Mouse (Mus musculus): Measurements from ENCODE around the gene Synpo2. TPM values are rescaled to one million over a fixed set of nuclear protein-coding genes. Genes with fewer than 3 reads are reported as not detected.
A peak's percentile ranks its signal among the peaks of the same experiment; 100 is the strongest.

Gene Synpo2
- polyA plus RNA-seq, 1 experiment from 2014 or later = 0.06 TPM

- H3K9ac ChIP-seq (replicated peaks) = no peak overlapping the region
- ATAC-seq (no peak), DNase-seq (no peak)
- no peaks in the 10 kb centered on the region for H3K27me3 ChIP-seq (ENCODE audit: insufficient read depth, low read length)
- no peak overlapping the region for H3K4me3 ChIP-seq (ENCODE audit: low read depth, low read length)
- no peak overlapping the region for H3K27ac ChIP-seq (ENCODE audit: low read depth)
- H3K4me1 ChIP-seq (ENCODE audit: insufficient read depth) = no peaks in the 10 kb centered on the region
- H3K36me3 ChIP-seq (replicated peaks; ENCODE audit: insufficient read depth, low read length) = no peaks in the 10 kb centered on the region
- no peaks in the 10 kb centered on the region for H3K9me3 ChIP-seq (ENCODE audit: low read length)
- 80% methylated on average over 8 of the region's 8 CpGs for WGBS (ENCODE audit: insufficient replicate concordance)
- H3K4me2 ChIP-seq (ENCODE audit: low read depth, low read length) = no peak overlapping the region
- no peak for TF ChIP-seq EP300 (IDR thresholded peaks at IDR 0.05; ENCODE audit: low read depth)
- TF ChIP-seq CTCF (IDR thresholded peaks at IDR 0.05; ENCODE audit: low read depth) = no peak
Measured at GRCm38 (mm10) chr3:123123817-123124216, 112.1 kb downstream of the Synpo2 start.

GRCm38 (mm10) chr3:123122151-123123030 lies 113.6 kb downstream of the Synpo2 start:
- H3K4me3 ChIP-seq (ENCODE audit: low read depth, low read length) = no peak overlapping the region
- no peak overlapping the region for H3K4me2 ChIP-seq (ENCODE audit: low read depth, low read length)
- no peaks in the 10 kb centered on the region for H3K4me1 ChIP-seq (ENCODE audit: insufficient read depth)
- 74% methylated on average over 21 of the region's 21 CpGs for WGBS (ENCODE audit: insufficient replicate concordance)
- no peaks in the 10 kb centered on the region for H3K27me3 ChIP-seq (ENCODE audit: insufficient read depth, low read length)
- no peaks in the 10 kb centered on the region for H3K36me3 ChIP-seq (replicated peaks; ENCODE audit: insufficient read depth, low read length)
- no peak for ATAC-seq
- H3K9ac ChIP-seq (replicated peaks) = no peak overlapping the region
- TF ChIP-seq EP300 (IDR thresholded peaks at IDR 0.05; ENCODE audit: low read depth) = no peak
- TF ChIP-seq CTCF (IDR thresholded peaks at IDR 0.05; ENCODE audit: low read depth) = no peak
- DNase-seq = no peak
- no peaks in the 10 kb centered on the region for H3K9me3 ChIP-seq (ENCODE audit: low read length)
- no peak overlapping the region for H3K27ac ChIP-seq (ENCODE audit: low read depth)

GRCm38 (mm10) chr3:123116903-123117302 lies 119.0 kb downstream of the Synpo2 start:
- DNase-seq = no peak
- Histone ChIP-seq H3K36me3 (replicated peaks; ENCODE audit: insufficient read depth, low read length) (no peaks in the 10 kb centered on the region), H3K27ac (ENCODE audit: low read depth) (no peak overlapping the region), H3K9ac (replicated peaks) (no peak overlapping the region), H3K4me3 (ENCODE audit: low read depth, low read length) (no peak overlapping the region), H3K27me3 (ENCODE audit: insufficient read depth, low read length) (no peaks in the 10 kb centered on the region), H3K4me1 (ENCODE audit: insufficient read depth) (peaks cover 8% of the 10 kb centered on the region), H3K4me2 (ENCODE audit: low read depth, low read length) (peak overlapping the region; percentile 53), H3K9me3 (ENCODE audit: low read length) (no peaks in the 10 kb centered on the region)
- WGBS (ENCODE audit: insufficient replicate concordance) = 15% methylated on average over 16 of the region's 16 CpGs
- TF ChIP-seq EP300 (IDR thresholded peaks at IDR 0.05; ENCODE audit: low read depth) (no peak), CTCF (IDR thresholded peaks at IDR 0.05; ENCODE audit: low read depth) (no peak)
- no peak for ATAC-seq

- H3K4me1 ChIP-seq (ENCODE audit: insufficient read depth) = peaks cover 8% of the 10 kb centered on the region
- no peaks in the 10 kb centered on the region for H3K9me3 ChIP-seq (ENCODE audit: low read length)
- no peaks in the 10 kb centered on the region for H3K27me3 ChIP-seq (ENCODE audit: insufficient read depth, low read length)
- DNase-seq (peak; percentile 25), ATAC-seq (no peak)
- 14% methylated on average over 15 of the region's 15 CpGs for WGBS (ENCODE audit: insufficient replicate concordance)
- TF ChIP-seq CTCF (IDR thresholded peaks at IDR 0.05; ENCODE audit: low read depth) (peak; percentile 17; the same call in 1 of the 2 replicates), EP300 (IDR thresholded peaks at IDR 0.05; ENCODE audit: low read depth) (no peak)
- no peak overlapping the region for H3K4me3 ChIP-seq (ENCODE audit: low read depth, low read length)
- H3K4me2 ChIP-seq (ENCODE audit: low read depth, low read length) = peak overlapping the region; percentile 38
- H3K9ac ChIP-seq (replicated peaks) = no peak overlapping the region
- H3K36me3 ChIP-seq (replicated peaks; ENCODE audit: insufficient read depth, low read length) = no peaks in the 10 kb centered on the region
- H3K27ac ChIP-seq (ENCODE audit: low read depth) = no peak overlapping the region
Measured at GRCm38 (mm10) chr3:123115770-123116527, 120.0 kb downstream of the Synpo2 start.

- H3K27me3 ChIP-seq (ENCODE audit: insufficient read depth, low read length) = no peaks in the 10 kb centered on the region
- no peak for ATAC-seq
Measured at GRCm38 (mm10) chr3:123114001-123114635, 121.8 kb downstream of the Synpo2 start.

GRCm38 (mm10) chr3:123112781-123113180 lies 123.2 kb downstream of the Synpo2 start:
- H3K27me3 ChIP-seq (ENCODE audit: insufficient read depth, low read length) = no peaks in the 10 kb centered on the region
- no peak overlapping the region for H3K27ac ChIP-seq (ENCODE audit: low read depth)
- TF ChIP-seq CTCF (IDR thresholded peaks at IDR 0.05; ENCODE audit: low read depth) = no peak
- TF ChIP-seq EP300 (IDR thresholded peaks at IDR 0.05; ENCODE audit: low read depth) = no peak
- no peak overlapping the region for H3K4me3 ChIP-seq (ENCODE audit: low read depth, low read length)
- H3K9ac ChIP-seq (replicated peaks) = no peak overlapping the region
- H3K4me1 ChIP-seq (ENCODE audit: insufficient read depth) = peaks cover 8% of the 10 kb centered on the region
- no peak for ATAC-seq
- DNase-seq = no peak
- H3K4me2 ChIP-seq (ENCODE audit: low read depth, low read length) = no peak overlapping the region
- 85% methylated on average over 11 of the region's 11 CpGs for WGBS (ENCODE audit: insufficient replicate concordance)
- H3K36me3 ChIP-seq (replicated peaks; ENCODE audit: insufficient read depth, low read length) = no peaks in the 10 kb centered on the region
- H3K9me3 ChIP-seq (ENCODE audit: low read length) = no peaks in the 10 kb centered on the region

More at GRCm38 (mm10) chr3:123114001-123114635, 121.8 kb downstream of the Synpo2 start:
- H3K9me3 ChIP-seq (ENCODE audit: low read length) = no peaks in the 10 kb centered on the region
- peaks cover 8% of the 10 kb centered on the region for H3K4me1 ChIP-seq (ENCODE audit: insufficient read depth)
- no peak overlapping the region for H3K4me2 ChIP-seq (ENCODE audit: low read depth, low read length)
- DNase-seq = no peak
- no peak overlapping the region for H3K4me3 ChIP-seq (ENCODE audit: low read depth, low read length)
- no peak overlapping the region for H3K9ac ChIP-seq (replicated peaks)
- 72% methylated on average over 21 of the region's 21 CpGs for WGBS (ENCODE audit: insufficient replicate concordance)
- H3K36me3 ChIP-seq (replicated peaks; ENCODE audit: insufficient read depth, low read length) = no peaks in the 10 kb centered on the region
- H3K27ac ChIP-seq (ENCODE audit: low read depth) = no peak overlapping the region
- TF ChIP-seq CTCF (IDR thresholded peaks at IDR 0.05; ENCODE audit: low read depth) = no peak
- no peak for TF ChIP-seq EP300 (IDR thresholded peaks at IDR 0.05; ENCODE audit: low read depth)

Data from liver, postnatal 0 days (tissue).